Mouse (Mus musculus): ENCODE results near the gene Lancl2.

The Lancl2 gene

DNA sequence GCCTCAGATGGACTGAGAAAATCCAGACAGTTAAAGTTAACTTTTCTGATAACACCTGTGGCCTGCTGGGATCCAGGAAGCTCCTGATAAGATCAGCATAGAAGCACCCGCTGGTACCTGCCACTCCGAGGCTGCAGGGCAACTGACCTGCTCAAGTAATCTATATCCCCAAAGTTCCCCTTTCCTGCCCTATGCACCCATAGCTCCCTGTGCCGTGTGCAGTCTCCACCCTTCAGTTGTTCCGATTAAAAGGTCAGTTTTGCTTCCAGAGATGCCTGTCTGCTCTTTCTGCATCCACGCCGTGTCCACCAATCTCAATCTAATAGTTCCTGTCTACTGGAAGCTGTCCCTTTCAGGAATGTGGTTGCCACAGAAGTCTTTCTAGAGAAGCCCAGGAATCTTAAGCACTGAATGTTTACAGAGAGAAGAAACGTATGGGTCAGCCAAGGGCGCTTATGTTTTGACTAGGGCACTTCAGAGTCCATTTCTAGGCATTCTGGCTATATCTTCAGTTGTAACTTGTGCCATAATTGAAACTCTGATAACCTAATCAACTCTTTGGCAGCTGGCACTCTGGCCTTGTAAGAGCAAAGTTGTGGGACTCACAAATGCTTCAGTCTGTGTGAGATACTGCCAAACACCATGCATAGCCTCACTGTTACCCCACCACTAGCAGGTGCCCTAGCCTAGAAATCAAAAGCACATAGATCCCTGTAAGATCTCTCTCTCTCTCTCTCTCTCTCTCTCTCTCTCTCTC is 65.0 kb downstream of the Lancl2 start:
- no peak for DNase-seq (ENCODE audit: low read depth, low spot score)

DNA sequence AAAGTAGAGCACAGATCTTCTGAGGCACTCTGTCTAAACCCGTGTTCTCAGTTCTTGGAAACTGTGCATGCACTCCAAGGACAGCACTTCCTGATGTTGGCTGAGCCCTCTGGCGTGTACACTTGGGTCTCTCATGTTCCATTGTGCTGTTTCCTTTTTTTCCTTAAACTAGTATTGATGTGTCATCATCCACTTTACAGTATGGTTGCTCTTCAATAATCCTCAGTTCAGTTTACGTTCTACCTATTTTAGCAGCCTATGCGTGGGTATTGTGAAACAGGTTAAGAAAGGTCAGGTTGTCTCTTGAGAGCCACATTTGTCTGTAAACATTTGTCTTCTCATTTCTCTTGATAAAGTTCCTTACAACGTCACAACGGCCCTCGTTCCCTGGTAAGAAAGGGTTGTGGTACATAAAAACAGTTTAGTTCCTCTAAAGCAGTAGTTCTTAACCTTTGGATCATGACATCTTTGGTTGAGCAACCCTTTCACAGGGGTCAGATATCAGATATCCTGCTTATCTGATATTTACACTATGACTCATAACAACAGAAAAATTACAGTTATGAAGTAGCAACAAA is 66.7 kb downstream of the Lancl2 start:
- no peak for DNase-seq (ENCODE audit: low read depth, low spot score)

- no peak for DNase-seq (ENCODE audit: low read depth, low spot score)
These were observed 68.3 kb downstream of the Lancl2 start for GRCm38 (mm10) chr6:57770467-57771190.

GRCm38 (mm10) chr6:57773792-57774191 is 71.5 kb downstream of the Lancl2 start:
- no peak for DNase-seq (ENCODE audit: low read depth, low spot score)

- no peak for DNase-seq (ENCODE audit: low read depth, low spot score)
These were observed 78.0 kb downstream of the Lancl2 start for GRCm38 (mm10) chr6:57780359-57780758.

DNA sequence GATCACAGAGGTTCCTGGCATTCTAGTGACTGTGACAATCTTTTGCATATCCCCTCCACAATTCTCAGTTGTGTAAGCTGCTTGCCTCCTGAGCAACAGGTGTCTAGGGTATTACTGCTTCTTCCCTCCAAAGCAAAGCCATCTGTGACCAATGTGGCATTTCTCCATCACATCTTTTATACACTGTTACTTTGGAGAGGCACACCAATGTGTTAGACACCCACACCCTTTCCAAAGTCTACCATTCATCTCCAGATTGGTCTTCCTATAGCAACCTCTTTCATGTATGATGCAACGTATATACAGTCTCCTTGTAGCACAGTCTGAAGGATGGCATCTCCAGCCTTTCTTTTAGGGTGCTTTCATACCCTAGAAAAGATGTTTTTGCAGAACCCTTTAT is 80.3 kb downstream of the Lancl2 start:
- DNase-seq (ENCODE audit: low read depth, low spot score): no peak

GRCm38 (mm10) chr6:57784251-57784650 is 81.9 kb downstream of the Lancl2 start:
- DNase-seq (ENCODE audit: low read depth, low spot score): no peak

- DNase-seq (ENCODE audit: low read depth, low spot score): no peak
These were observed 85.0 kb downstream of the Lancl2 start for GRCm38 (mm10) chr6:57787376-57787775.

Measured in A20 (cell line).